Mouse (Mus musculus): ENCODE measurements around the gene Ankrd11.
A peak's percentile ranks its signal among the peaks of the same experiment; 100 is the strongest.

Gene Ankrd11

DNA sequence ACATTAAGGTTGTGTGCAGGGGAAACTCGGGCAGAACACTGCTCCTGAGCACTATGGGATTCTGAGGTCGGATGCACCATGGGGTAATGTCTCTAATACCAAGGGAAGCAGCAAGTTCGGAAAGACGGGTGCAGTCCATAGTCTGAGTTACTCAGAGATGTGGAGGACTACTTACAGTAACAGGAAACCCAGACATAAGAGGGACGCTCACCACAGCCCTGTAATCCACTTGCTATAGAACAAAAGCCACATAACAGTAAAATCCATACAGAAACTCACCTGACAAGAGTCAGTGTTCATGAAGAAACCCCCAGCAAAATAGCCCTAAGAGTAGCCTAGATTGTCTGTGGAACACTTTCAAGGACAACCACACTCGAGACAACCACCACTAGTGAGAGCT lies 118.0 kb downstream of the Ankrd11 start:
- DNase-seq = no peak

- no peak for DNase-seq
Observed at GRCm38 (mm10) chr8:122923431-122924090, 118.5 kb downstream of the Ankrd11 start.

DNA sequence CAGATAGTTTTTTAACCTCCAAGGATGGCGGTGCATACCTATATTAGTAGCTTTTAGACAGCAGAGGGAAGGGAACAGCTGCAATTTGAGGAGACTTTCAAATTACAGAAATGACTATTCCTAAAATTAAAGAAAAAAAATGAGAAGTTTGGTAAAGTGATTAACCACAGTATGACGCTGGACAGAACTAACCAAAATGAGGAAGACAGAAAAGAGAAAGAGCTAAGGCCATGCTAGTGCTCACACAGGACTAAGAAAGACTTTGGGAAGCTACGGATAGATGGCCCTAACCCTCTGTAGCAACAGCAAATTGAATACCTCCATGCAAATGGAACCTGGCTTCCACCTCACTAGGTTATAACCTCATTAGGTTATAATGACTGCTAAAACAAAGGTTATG lies 119.1 kb downstream of the Ankrd11 start:
- no peak for DNase-seq

- DNase-seq = no peak
Observed at GRCm38 (mm10) chr8:122920890-122921289, 121.2 kb downstream of the Ankrd11 start.

DNA sequence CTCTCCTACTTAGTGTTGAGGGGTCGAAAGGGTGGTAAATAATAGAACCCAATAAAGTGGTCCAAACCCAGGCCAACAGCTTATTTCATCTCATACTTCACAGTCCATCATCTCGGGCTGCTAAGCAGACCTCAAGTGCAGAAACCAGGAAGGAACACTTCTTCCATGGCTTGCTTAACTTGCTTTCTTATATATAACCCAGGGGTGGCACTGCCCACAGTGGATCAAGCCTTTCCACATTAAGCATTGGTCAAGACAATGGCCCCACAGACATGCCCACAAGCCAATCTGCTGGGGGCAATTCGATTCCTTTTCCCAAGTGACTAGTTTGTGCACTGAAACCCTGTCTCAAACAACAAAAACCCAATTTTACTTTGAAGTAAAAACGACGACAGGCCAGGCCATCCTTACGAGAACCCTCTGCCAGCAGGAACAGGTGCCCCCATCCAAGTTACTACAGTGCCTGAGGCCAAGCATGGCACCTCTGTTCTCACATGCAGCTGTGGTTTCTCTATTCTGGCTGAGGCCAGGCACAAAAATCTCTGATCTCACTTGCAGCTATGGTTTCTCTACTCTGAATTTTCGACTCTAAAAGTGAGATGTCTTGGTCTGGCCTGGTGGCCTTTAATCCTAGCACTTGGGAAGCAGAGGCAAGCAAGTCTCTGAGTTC lies 123.5 kb downstream of the Ankrd11 start:
- peak; percentile 31 for DNase-seq

DNA sequence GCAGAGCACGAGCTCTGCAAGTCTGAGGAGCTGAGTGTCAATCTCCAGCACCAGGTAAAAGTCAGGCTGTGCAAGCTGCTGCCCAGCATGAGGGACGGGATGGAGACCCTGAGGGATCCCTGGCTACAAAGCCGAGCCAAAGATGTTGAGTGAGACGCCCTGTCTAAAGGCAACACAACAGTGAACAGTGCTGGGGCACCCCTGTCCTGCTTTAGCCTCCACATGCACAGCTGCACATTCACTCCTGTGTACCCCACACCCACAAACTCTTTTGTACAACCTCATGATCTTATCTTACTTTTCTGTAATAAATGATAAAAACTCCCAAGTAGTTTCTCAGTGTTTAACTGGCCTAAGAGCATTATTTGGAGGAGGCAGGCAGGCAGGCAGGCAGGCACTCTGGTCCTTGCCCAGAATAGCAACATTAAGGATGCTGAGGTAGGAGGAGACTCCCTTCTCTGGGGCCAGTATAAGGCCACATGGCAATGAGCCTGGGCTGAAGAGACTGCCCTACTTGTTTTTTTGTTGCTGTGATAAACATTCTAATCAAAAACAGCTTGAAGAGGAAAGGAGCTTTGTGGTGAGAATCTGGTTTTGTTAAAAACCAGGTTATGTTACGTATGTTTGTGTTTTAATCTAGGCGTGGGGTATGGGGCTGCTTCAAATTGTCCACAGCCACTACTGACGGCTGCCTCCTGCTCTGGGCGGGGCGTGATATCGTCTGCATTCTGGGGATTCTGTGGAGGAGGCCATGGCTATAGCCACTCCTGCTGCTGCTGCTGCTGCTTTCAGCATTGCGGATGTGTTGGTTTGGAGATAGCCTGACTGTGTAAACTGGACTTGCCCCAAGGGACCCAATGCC lies 124.3 kb downstream of the Ankrd11 start:
- peak; percentile 37 for DNase-seq

- no peak for DNase-seq
Observed at GRCm38 (mm10) chr8:122916766-122917165, 125.3 kb downstream of the Ankrd11 start.

DNA sequence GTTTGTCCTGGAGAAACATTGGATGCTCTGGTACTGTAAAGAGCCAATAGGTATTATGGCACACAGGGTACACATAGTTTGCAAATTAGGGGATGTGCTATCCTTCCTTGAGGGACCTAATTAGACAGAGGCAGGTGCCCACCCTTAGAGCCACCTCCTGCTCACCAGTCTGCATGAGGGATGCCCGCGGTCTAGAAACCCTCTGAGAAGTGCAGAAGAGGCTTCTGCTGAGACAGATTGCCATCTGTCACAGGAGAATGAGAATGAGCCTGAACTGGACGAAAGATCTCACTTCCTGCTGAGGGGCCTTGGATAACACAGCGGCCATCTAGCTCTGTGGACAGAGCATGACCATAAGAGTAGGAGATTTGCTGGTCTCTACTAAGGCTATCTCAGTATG lies 129.2 kb downstream of the Ankrd11 start:
- DNase-seq = no peak

DNA sequence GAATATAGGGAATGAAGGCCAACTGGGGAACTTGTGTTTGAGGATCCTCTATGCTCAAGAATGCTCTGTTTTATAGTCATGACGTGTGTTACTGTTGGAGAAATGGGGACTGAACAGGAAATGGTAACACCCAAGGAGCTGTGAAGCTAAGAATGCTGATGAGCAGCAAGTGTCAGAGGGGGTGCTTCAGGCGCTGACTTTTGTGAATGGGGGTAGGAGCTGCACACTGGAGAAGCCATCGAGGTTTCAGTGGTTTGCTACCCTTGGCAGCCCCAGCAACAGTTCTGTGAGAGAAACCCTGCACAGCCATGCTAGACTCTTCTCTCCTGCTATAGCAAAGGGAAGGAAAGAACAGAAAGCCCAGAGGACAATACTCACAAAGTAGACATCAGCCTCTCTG lies 129.9 kb downstream of the Ankrd11 start:
- DNase-seq = no peak

- DNase-seq = peak; percentile 86
Observed at GRCm38 (mm10) chr8:122906463-122907021, 135.5 kb downstream of the Ankrd11 start.

- DNase-seq = no peak
Observed at GRCm38 (mm10) chr8:122905346-122905745, 136.7 kb downstream of the Ankrd11 start.

GRCm38 (mm10) chr8:122904496-122904895 lies 137.6 kb downstream of the Ankrd11 start:
- DNase-seq = no peak

- no peak for DNase-seq
Observed at GRCm38 (mm10) chr8:122903002-122903401, 139.1 kb downstream of the Ankrd11 start.

DNA sequence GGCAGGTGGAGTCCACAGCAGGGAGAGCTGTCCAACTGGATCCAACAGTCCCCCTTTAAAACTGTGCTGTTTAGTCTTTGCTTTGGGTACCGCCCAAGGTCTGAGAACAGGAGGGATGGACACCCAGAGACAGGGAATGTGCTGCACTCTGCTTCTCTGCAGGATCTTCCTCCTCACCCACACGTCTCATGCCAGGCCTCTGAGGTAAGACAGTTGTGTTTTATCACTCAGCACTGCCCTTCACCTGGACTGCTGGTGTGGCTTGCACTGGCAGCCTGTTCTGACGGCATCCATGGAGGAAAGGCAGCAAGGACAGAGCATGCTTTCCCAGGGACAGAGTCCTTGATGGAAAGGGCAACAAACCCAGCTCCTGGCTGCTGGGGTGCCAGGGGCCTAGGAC lies 139.5 kb downstream of the Ankrd11 start:
- DNase-seq = no peak

DNA sequence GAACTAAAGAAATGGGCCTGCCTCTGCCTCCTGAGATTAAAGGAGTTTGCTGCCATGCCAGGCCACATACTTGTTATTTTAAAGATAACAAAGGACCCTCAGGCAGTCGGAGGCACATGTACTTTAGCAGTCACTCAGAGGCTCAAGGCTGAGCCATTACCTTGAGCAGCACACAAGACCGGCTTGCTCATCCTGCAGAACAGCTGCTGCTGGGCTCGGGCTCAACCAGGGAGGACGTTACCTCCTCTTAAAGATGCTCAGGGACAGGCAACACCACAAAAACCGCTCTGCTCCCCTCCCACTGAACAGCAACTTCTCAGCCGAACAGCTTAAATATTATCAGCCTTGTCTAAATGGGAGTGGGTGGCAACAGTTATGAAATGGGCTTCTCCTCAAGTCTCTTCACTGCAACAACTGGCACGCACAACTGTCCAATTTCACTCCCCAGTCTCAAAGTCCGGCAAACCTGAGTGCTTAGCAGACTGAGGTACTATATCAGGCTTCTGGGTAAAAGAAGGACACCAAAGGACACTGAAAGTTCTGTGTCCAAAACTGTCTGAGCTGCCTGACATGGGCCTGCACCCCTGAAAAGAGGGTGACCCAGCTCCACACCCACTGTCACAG lies 140.1 kb downstream of the Ankrd11 start:
- no peak for DNase-seq

GRCm38 (mm10) chr8:122901476-122901875 lies 140.6 kb downstream of the Ankrd11 start:
- no peak for DNase-seq

DNA sequence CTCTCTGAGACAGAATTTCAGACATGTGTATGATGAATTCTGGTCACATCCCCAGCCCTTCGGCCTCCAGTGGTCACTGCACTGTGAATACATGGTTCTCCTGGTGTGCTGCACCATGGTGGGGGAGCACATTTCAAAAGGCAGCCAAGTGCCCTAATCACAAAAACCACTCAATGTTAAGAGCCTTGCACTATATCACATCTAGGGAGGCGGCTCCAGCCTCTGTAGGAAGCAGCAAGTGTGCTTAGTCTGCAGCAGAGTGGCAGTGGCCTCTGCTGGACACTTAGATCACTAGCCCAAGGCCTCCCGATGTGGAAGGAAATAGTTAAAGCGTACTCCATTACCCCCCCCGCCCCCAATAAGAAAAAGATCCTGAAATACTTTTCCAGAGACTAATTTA lies 143.0 kb downstream of the Ankrd11 start:
- no peak for DNase-seq

DNA sequence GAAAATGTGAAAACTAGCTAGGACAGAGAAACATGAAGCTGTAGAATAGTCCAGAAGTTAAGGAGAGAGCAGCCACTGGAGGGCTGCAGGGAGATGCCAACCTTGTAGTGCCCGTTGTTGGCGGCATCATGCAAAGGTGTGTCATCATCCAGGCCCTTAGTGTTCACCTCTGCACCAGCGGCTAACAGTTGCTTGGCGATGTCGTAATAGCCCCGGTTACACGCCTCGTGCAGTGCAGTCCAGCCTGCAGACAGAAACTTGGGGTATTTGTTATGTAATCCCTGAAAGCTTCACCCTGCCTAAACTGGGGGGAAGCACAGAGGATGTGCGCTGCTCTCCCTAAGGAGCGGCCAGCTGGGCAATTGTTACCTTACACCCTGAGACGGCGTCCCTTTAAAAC lies 143.6 kb downstream of the Ankrd11 start:
- no peak for DNase-seq

GRCm38 (mm10) chr8:122898018-122898417 lies 144.1 kb downstream of the Ankrd11 start:
- DNase-seq = no peak

- DNase-seq = no peak
Observed at GRCm38 (mm10) chr8:122897200-122897599, 144.9 kb downstream of the Ankrd11 start.

DNA sequence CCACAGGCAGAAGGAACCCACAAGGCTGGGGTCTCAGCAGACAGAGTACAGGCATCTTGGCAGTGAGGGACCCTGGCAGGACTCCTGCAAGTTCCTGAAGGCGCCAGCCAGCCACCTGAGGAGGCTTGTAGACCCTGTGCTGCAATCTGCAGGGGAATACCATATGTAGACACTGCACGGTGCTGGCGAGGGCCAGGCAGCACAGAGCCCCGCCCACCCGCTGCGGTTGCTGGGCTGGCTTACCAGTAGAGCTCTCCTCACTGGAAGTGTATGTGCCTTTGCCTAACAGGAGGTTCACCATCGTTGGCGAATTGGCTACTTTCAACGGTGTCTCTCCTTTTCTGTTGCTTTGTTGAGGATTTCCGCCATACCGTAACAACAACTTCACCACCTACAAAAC lies 145.8 kb downstream of the Ankrd11 start:
- DNase-seq = no peak

DNA sequence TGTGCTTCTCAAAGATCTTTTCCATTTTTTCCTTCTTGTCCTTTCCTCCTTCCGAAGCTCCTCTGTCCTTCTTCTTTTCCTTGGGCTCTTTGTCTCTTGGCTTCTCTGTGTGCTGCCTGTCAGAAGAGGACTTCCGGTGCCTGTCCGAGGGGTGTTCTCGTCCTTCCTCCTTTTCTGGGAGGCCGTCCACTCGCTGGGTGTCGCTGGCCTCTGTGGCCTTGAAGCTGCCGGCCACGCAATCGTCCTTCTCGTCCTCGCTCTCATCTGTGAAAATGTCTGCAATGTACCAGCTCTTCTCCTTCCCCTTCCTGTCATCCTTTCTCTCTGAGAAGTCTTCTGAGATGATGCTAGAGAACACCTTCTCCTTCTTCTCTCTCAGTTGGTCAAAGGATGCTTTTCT lies 148.6 kb downstream of the Ankrd11 start:
- no peak for DNase-seq

DNA sequence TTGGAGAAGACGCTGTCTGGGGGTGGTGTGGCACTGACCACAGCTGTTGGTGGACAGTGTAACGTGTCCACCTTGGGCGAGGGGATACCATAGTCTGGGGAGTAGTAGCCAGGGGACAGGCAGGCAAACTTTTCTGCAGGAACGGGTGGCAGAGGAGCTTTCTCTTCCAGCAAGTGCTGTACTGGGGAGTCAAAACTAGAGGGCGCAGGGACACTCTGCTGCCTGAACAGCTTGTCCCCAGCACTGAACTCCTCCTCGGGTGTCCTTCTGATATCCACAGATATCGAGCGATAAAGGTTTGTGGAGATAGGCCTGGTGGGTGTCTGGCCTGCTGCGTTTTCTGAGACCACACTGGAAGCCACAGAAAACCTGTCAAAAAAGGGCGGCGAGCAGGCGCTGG lies 150.6 kb downstream of the Ankrd11 start:
- DNase-seq = no peak
